8 mouse cellular contexts compared by ENCODE assay signal in the genomic region with DNA sequence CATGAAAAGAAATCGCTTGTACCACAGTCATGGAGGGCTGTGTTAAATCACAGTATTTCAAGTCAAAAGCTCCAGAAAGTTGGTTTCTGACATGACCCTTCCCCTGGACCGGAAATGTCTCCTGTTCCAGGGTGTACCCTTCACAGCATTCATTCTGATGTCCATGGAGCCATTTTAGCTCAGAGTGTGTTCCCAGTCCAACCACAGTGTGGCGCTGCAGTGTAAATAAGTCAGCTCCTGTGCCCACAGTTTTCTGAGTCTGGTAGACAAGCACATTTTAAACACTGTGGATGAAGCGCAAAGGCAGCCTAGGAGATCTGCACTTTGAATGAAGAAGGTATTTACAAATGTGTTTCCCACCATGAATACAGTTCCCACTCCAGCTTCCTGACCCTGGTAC.
A peak's percentile ranks its signal among the peaks of the same experiment; 100 is the strongest.
DNase-seq lines count a peak whose midpoint lies in the region; ATAC-seq lines count a peak whose summit lies in the region.
"Had no signal": no experiment of that assay in that cellular context is flagged by ENCODE, and none has a peak within 500 bp of the region (broad histone marks: within the 10 kb centered on the region; RNA-seq: fewer than 3 reads in every experiment).

No protein-coding gene starts in this region.

- no peak overlapping the region for H3K27ac ChIP-seq in neural tube, embryonic 11.5 days (ENCODE audit: low read depth, low read length)

- no peaks in the 10 kb centered on the region for H3K4me1 ChIP-seq in neural tube, embryonic 11.5 days (ENCODE audit: control insufficient read depth, insufficient read depth, low read length)

- DNase-seq in 3T3-L1 (ENCODE audit: low read depth, low spot score) (peak; percentile 26), A20 (ENCODE audit: low read depth, low spot score) (peak; percentile 57)
- DNase-seq in cerebellum, postnatal 36 days = peak; percentile 3 to 7
- DNase-seq in left cerebral cortex, adult 11 months (ENCODE audit: low spot score) = peak; percentile 12
- DNase-seq in neural tube, embryonic 11.5 days (ENCODE audit: low spot score) = peak; percentile 83

- H3K9ac ChIP-seq in neural tube, embryonic 11.5 days (ENCODE audit: low read length) = no peak overlapping the region

- no peak overlapping the region for H3K4me3 ChIP-seq in neural tube, embryonic 11.5 days (ENCODE audit: low read depth, low read length)
- H3K4me3 ChIP-seq: erythroblast, embryonic 14.5 days had no signal

- H3K9me3 ChIP-seq in neural tube, embryonic 11.5 days (ENCODE audit: control insufficient read depth, low read length) = no peaks in the 10 kb centered on the region

- no peak overlapping the region for H3K4me2 ChIP-seq in neural tube, embryonic 11.5 days (ENCODE audit: low read depth)

- no peaks in the 10 kb centered on the region for H3K27me3 ChIP-seq in neural tube, embryonic 11.5 days (ENCODE audit: control insufficient read depth, insufficient read depth, low read length)

- peak; percentile 56 to 73 for ATAC-seq in hematopoietic stem cell, adult 5-6 weeks (replicated peaks in 1 of 2; ENCODE audit: insufficient read depth in 1 of 2, low FRiP score in 2 of 2, low TSS enrichment in 1 of 2, low read depth in 1 of 2, poor library complexity in 2 of 2, severe bottlenecking in 2 of 2)
- ATAC-seq in neural tube, embryonic 11.5 days (ENCODE audit: insufficient read depth, low FRiP score, low TSS enrichment) = peak; percentile 69
- ATAC-seq in inflammation-experienced regulatory T-cells, adult 6 months = no peak

- WGBS in neural tube, embryonic 11.5 days = 50% methylated on average over 4 of the region's 4 CpGs

- H3K36me3 ChIP-seq in neural tube, embryonic 11.5 days (ENCODE audit: control insufficient read depth, insufficient read depth, low read length) = no peaks in the 10 kb centered on the region

Comparison
In these comparisons a context has a peak if more than half of its experiments do, and no peak if none do; other contexts are left out.
1. DNase-seq: peak in every context shown above with its lines; median percentile 83 in neural tube, embryonic 11.5 days; 57 in A20; 26 in 3T3-L1; 12 in left cerebral cortex, adult 11 months; 5 in cerebellum, postnatal 36 days.